Mouse (Mus musculus): ENCODE measurements around the gene Ercc1. TPM values are rescaled to one million over a fixed set of nuclear protein-coding genes. Genes with fewer than 3 reads are reported as not detected.

The Ercc1 gene
- polyA plus RNA-seq, 1 experiment from 2014 or later, result 84.1 TPM

- WGBS, result under 1% methylated on average over 47 of the region's 48 CpGs
- Histone ChIP-seq H3K4me2 (replicated peaks) (peak overlapping the region; percentile 54), H3K9ac (replicated peaks) (peak overlapping the region; percentile 56), H3K9me3 (no peaks in the 10 kb centered on the region), H3K4me1 (replicated peaks) (peaks cover 54% of the 10 kb centered on the region), H3K27me3 (peaks cover 68% of the 10 kb centered on the region), H3K27ac (no peak overlapping the region), H3K4me3 (replicated peaks) (peak overlapping the region; percentile 32), H3K36me3 (no peaks in the 10 kb centered on the region)
- ATAC-seq, result no peak
Measured at GRCm38 (mm10) chr7:19304501-19305412, 39.8 kb upstream of the Ercc1 start.

- Histone ChIP-seq H3K27me3 (peaks cover 68% of the 10 kb centered on the region), H3K4me1 (replicated peaks) (peaks cover 54% of the 10 kb centered on the region), H3K27ac (no peak overlapping the region), H3K9me3 (no peaks in the 10 kb centered on the region), H3K9ac (replicated peaks) (no peak overlapping the region; the same call in 1 of the 2 replicates), H3K4me2 (replicated peaks) (peak overlapping the region; percentile 54), H3K4me3 (replicated peaks) (peak overlapping the region; percentile 32), H3K36me3 (no peaks in the 10 kb centered on the region)
- no peak for ATAC-seq
- whole genome bisulfite sequencing, result 15% methylated on average over 6 of the region's 6 CpGs
Measured at GRCm38 (mm10) chr7:19305413-19305735, 39.2 kb upstream of the Ercc1 start.

- ATAC-seq, result no peak
- H3K4me2 ChIP-seq (replicated peaks), result no peak overlapping the region
- H3K27me3 ChIP-seq, result peaks cover 68% of the 10 kb centered on the region
- H3K9ac ChIP-seq (replicated peaks), result no peak overlapping the region
- peaks cover 55% of the 10 kb centered on the region for H3K4me1 ChIP-seq (replicated peaks)
- H3K9me3 ChIP-seq, result no peaks in the 10 kb centered on the region
- WGBS, result 52% methylated on average over 16 of the region's 16 CpGs
- no peak overlapping the region for H3K4me3 ChIP-seq (replicated peaks)
- no peaks in the 10 kb centered on the region for H3K36me3 ChIP-seq
- no peak overlapping the region for H3K27ac ChIP-seq
Measured at GRCm38 (mm10) chr7:19305796-19306765, 38.5 kb upstream of the Ercc1 start.

GRCm38 (mm10) chr7:19306819-19307738 lies 37.5 kb upstream of the Ercc1 start:
- Histone ChIP-seq H3K27me3 (peaks cover 70% of the 10 kb centered on the region), H3K4me2 (replicated peaks) (peak overlapping the region; percentile 81; the same call in 1 of the 2 replicates), H3K9me3 (no peaks in the 10 kb centered on the region), H3K9ac (replicated peaks) (no peak overlapping the region; the same call in 1 of the 2 replicates), H3K27ac (no peak overlapping the region), H3K4me3 (replicated peaks) (peak overlapping the region; percentile 49; the same call in 1 of the 2 replicates), H3K36me3 (no peaks in the 10 kb centered on the region), H3K4me1 (replicated peaks) (peaks cover 47% of the 10 kb centered on the region)
- 73% methylated on average over 23 of the region's 25 CpGs for WGBS
- no peak for ATAC-seq

- H3K9ac ChIP-seq (replicated peaks), result peak overlapping the region; percentile 36
- H3K4me2 ChIP-seq (replicated peaks), result peak overlapping the region; percentile 81
- ATAC-seq, result peak; percentile 65
- H3K27me3 ChIP-seq, result peaks cover 68% of the 10 kb centered on the region
- H3K36me3 ChIP-seq, result no peaks in the 10 kb centered on the region
- under 1% methylated on average over 17 of the region's 18 CpGs for WGBS
- peaks cover 43% of the 10 kb centered on the region for H3K4me1 ChIP-seq (replicated peaks)
- H3K27ac ChIP-seq, result peak overlapping the region; percentile 49; the same call in 1 of the 2 replicates
- H3K4me3 ChIP-seq (replicated peaks), result peak overlapping the region; percentile 49
- H3K9me3 ChIP-seq, result no peaks in the 10 kb centered on the region
Measured at GRCm38 (mm10) chr7:19307739-19308453, 36.7 kb upstream of the Ercc1 start.

DNA sequence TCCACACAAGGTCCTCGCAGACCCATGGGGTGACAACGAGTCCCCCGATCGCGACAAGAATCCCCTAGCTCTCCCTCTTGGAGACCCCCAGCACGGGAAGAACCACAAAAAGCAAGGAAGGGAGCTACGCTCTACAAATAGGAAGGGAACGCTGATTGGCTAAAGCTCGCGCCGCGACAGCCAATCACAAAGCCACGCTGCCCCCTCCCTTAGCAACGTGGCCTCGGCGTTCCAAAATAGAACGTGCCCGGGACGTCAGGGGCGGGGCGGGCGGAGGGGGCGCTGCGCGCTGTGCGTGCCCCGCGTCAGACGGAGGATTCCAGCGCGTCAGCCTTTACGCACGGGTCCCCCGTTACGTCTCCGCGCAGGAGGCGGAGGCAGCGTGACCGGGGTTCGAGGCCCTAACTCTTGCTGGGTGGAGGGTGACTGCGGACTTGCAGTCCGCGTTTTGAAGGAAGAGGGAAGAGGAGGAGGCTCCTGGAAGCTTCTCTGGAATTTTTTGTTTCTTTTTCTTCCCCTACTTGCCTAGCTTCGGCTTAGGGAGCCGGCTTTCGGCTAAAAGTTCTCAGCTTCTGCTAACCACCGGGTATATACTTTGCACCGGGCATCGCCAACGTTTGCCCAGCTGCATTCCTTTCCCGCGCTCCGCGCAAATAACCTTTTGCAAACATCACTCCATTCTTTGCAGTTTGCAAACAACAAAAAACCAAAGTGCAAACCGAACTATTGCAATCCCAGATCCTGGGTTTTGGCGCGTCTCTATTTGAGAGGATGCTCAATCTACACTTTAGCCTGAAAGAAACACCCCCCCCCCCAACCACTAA lies 35.9 kb upstream of the Ercc1 start:
- Histone ChIP-seq H3K27me3 (peaks cover 66% of the 10 kb centered on the region), H3K4me3 (replicated peaks) (peak overlapping the region; percentile 49), H3K9me3 (no peaks in the 10 kb centered on the region), H3K4me2 (replicated peaks) (peak overlapping the region; percentile 81), H3K27ac (peak overlapping the region; percentile 49), H3K4me1 (replicated peaks) (peaks cover 39% of the 10 kb centered on the region), H3K36me3 (no peaks in the 10 kb centered on the region), H3K9ac (replicated peaks) (peak overlapping the region; percentile 60)
- under 1% methylated on average over 58 of the region's 58 CpGs for WGBS
- ATAC-seq, result peak; percentile 82

DNA sequence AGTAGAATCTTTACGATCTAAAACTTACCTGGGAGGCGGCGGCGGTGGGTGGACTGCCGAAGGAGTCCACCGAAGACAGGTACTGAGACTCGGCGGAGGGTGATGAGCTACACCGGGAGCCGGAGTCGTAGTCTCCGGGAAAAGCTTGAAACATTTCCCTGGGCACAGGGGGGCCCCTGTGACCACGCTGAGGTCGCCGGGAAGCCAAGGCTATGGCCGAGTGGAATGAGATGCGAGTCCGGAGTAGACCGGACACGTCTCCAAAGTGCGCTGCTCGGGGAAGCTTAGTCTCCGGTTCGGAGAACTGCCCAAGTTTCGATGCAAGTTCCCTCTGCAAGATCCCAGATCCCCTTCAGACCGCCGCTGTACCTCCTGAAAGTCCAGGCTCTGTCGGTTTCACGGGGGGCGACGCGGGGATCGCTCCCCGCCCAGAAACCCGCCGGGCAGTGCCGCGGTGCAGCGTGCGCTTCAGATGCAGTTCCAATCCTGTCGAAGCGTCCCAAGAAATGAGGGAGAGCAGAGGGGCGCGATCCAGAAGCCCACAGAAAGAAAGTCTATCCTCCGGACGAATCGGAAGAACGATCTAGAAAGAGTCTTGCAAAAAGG lies 35.2 kb upstream of the Ercc1 start:
- Histone ChIP-seq H3K4me1 (replicated peaks) (peaks cover 32% of the 10 kb centered on the region), H3K27me3 (peaks cover 65% of the 10 kb centered on the region), H3K36me3 (no peaks in the 10 kb centered on the region), H3K4me2 (replicated peaks) (peak overlapping the region; percentile 81), H3K27ac (no peak overlapping the region), H3K9me3 (no peaks in the 10 kb centered on the region), H3K9ac (replicated peaks) (peak overlapping the region; percentile 60), H3K4me3 (replicated peaks) (peak overlapping the region; percentile 49)
- ATAC-seq, result no peak
- WGBS, result 2% methylated on average over 48 of the region's 48 CpGs

DNA sequence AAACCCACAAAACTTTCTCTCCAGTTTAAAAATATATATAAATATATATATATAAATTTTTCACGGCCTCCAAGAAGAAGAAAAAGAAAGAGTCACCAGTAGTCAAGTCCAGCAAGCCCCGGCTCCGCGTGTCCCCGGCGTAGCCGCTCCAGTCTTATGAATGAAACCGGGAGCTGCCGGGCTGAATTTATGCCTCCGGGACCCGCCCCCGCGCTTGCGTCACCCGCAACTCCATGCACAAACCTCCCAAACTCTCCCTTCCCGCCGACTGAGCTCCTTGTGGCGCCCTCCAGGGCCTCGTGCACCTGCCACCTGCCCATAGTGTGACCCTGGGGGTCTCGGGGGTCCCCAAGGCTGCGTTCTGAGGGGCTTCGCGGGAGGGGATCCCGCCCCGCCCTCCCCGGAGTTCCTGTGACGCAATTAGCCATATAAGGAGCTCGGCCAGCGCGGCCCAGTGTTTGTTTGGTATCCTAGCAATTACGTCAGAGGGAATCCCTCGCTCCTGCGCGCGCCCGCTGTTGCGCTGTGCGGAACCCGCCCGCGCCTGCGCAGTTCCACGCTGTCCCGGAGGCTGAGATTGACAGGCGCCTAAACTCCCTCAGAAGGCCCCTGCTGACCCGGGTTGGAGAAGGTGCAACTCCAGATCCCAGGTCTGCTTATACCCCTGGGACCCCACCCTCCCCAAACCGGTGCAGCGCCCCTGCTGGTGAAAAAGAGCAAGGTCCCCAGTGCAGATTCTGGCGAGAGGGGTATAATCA lies 34.5 kb upstream of the Ercc1 start, which contains the start of gene Fosb:
TSS of gene Fosb (minus strand) at position 168 of the 758 bp plus-strand sequence.
- under 1% methylated on average over 49 of the region's 49 CpGs for WGBS
- H3K4me3 ChIP-seq (replicated peaks), result peak within 1 kb of the TSS; percentile 49
- H3K9me3 ChIP-seq, result no peaks in the 10 kb centered on the region
- peaks cover 25% of the 10 kb centered on the region for H3K4me1 ChIP-seq (replicated peaks)
- ATAC-seq, result peak; percentile 88
- H3K36me3 ChIP-seq, result no peaks in the 10 kb centered on the region
- H3K27ac ChIP-seq, result peak within 1 kb of the TSS; percentile 20; the same call in 1 of the 2 replicates
- H3K9ac ChIP-seq (replicated peaks), result peak within 1 kb of the TSS; percentile 60
- peaks cover 61% of the 10 kb centered on the region for H3K27me3 ChIP-seq
- peak within 1 kb of the TSS; percentile 81 for H3K4me2 ChIP-seq (replicated peaks)

DNA sequence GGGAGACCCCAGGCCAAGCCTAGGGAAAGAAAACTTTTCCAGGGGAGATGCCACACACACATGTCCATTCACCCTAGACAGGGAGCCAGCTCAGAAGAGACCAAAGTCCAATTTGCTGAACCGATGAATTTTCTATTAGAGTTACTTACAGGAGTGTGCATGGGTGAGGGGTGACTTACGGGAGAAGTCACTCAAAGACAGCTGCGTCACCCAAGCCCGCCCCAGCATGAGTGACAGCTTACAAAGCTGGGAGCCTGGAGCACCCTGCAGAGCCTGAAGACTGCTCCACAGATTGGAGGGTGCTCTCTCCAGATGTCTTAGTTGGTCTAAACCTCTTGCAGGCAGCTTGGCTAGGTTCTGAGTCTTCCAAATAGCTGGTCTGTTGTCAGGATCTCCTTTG lies 32.6 kb upstream of the Ercc1 start:
- ATAC-seq, result no peak
- H3K9me3 ChIP-seq, result no peaks in the 10 kb centered on the region
- no peak overlapping the region for H3K9ac ChIP-seq (replicated peaks)
- WGBS, result 29% methylated on average over 4 of the region's 4 CpGs
- peaks cover 42% of the 10 kb centered on the region for H3K27me3 ChIP-seq
- H3K4me1 ChIP-seq (replicated peaks), result peaks cover 23% of the 10 kb centered on the region
- no peaks in the 10 kb centered on the region for H3K36me3 ChIP-seq
- H3K4me2 ChIP-seq (replicated peaks), result no peak overlapping the region
- H3K4me3 ChIP-seq (replicated peaks), result no peak overlapping the region
- H3K27ac ChIP-seq, result no peak overlapping the region

All from midbrain, embryonic 13.5 days (tissue).